ENCODE assay signal across 9 mouse cellular contexts in the genomic region with DNA sequence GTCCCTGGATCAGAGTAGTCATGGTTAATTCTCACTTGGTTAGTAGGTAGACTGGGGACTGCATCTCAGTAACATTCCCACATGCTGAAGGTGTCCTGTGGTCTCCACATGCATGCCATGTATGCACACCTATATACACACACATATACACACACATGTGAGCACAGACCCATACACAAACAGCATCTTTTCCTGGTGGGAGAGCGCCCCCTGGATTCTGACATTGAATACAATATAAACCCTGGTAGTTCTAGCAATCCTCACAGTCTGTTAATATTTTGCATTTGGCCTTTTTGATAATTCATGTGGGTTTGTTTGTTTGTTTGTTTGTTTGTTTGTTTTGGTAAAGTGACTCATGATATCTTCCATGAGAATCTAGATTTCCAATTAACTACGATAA.
DNase-seq lines count a peak whose midpoint lies in the region; ATAC-seq and TF ChIP-seq lines count a peak whose summit lies in the region.
"Had no signal": no experiment of that assay in that cellular context is flagged by ENCODE, and none has a peak within 500 bp of the region (broad histone marks: within the 10 kb centered on the region; RNA-seq: fewer than 3 reads in every experiment).

No protein-coding gene starts in this region.

- no peaks in the 10 kb centered on the region for H3K27me3 ChIP-seq in kidney, embryonic 16.5 days (ENCODE audit: insufficient read depth, low read length)
- no peaks in the 10 kb centered on the region for H3K27me3 ChIP-seq in CH12.LX (replicated peaks)
- no peaks in the 10 kb centered on the region for H3K27me3 ChIP-seq in limb, embryonic 14.5 days (ENCODE audit: control insufficient read depth, insufficient read depth, low read length)
- H3K27me3 ChIP-seq in forebrain, embryonic 16.5 days (replicated peaks; ENCODE audit: control insufficient read depth, insufficient read depth, low read length): no peaks in the 10 kb centered on the region
- H3K27me3 ChIP-seq: heart, embryonic 13.5 days had no signal

- dilution Hi-C loops in CH12.LX (cut with MboI; ENCODE audit: extremely low pct_ligation_motif_present, extremely low pct_unique_long_range_greater_than_20kb, low sequenced_read_pairs): no loop called here

- ATAC-seq in kidney, embryonic 16.5 days (ENCODE audit: low FRiP score, low TSS enrichment): no peak
- no peak for ATAC-seq in limb, embryonic 14.5 days (ENCODE audit: low FRiP score, low read depth)
- no peak for ATAC-seq in forebrain, embryonic 16.5 days

- peak; percentile 91 for TF ChIP-seq RAD21 in CH12.LX (IDR thresholded peaks at IDR 0.05; ENCODE audit: low read depth, low read length)

- H3K4me3 ChIP-seq in kidney, embryonic 16.5 days (ENCODE audit: low read length): no peak overlapping the region
- no peak overlapping the region for H3K4me3 ChIP-seq in CH12.LX (replicated peaks in 1 of 3; ENCODE audit: low read depth in 2 of 3, low read length in 2 of 3, poor library complexity in 1 of 3)
- H3K4me3 ChIP-seq in limb, embryonic 14.5 days (replicated peaks; ENCODE audit: low read length): no peak overlapping the region
- no peak overlapping the region for H3K4me3 ChIP-seq in forebrain, embryonic 16.5 days (replicated peaks; ENCODE audit: low read length)
- H3K4me3 ChIP-seq: heart, embryonic 13.5 days had no signal

- peak; percentile 47 to 81 for TF ChIP-seq CTCF in CH12.LX (conservative IDR thresholded peaks at IDR 0.05 in 1 of 2, IDR thresholded peaks at IDR 0.05 in 1 of 2; ENCODE audit: low read depth in 2 of 2, low read length in 2 of 2)

- no peaks in the 10 kb centered on the region for H3K4me1 ChIP-seq in kidney, embryonic 16.5 days (ENCODE audit: insufficient read depth, low read length)
- peaks cover 5 to 9% of the 10 kb centered on the region in 2 experiments; a peak in 3 of 4 replicates for H3K4me1 ChIP-seq in CH12.LX (ENCODE audit: control insufficient read depth in 1 of 2, insufficient read depth in 2 of 2)
- H3K4me1 ChIP-seq in limb, embryonic 14.5 days (ENCODE audit: control insufficient read depth, insufficient read depth, low read length): no peaks in the 10 kb centered on the region
- H3K4me1 ChIP-seq in forebrain, embryonic 16.5 days (replicated peaks; ENCODE audit: control insufficient read depth, insufficient read depth, low read length): peaks cover 20% of the 10 kb centered on the region
- H3K4me1 ChIP-seq: heart, embryonic 13.5 days had no signal

- TF ChIP-seq POLR2A in CH12.LX (IDR thresholded peaks at IDR 0.05; ENCODE audit: low read depth, low read length): no peak
- TF ChIP-seq POLR2A in limb, embryonic 14.5 days (IDR thresholded peaks at IDR 0.05; ENCODE audit: borderline replicate concordance, extremely low read depth, insufficient read depth, insufficient read length): no peak

- H3K27ac ChIP-seq in kidney, embryonic 16.5 days (ENCODE audit: low read length): no peak overlapping the region
- H3K27ac ChIP-seq in CH12.LX (ENCODE audit: insufficient read depth, low read depth): no peak overlapping the region
- no peak overlapping the region for H3K27ac ChIP-seq in limb, embryonic 14.5 days (replicated peaks; ENCODE audit: low read depth, low read length)
- H3K27ac ChIP-seq in forebrain, embryonic 16.5 days (ENCODE audit: low read length): no peak overlapping the region
- H3K27ac ChIP-seq: heart, embryonic 13.5 days had no signal

- H3K79me2 ChIP-seq in CH12.LX (replicated peaks; ENCODE audit: control insufficient read depth, extremely low read depth, insufficient read depth, poor library complexity, severe bottlenecking): no peaks in the 10 kb centered on the region

- H3K9ac ChIP-seq in kidney, embryonic 16.5 days (replicated peaks; ENCODE audit: low read length): no peak overlapping the region
- no peak overlapping the region for H3K9ac ChIP-seq in CH12.LX (ENCODE audit: insufficient read depth, low read depth)
- H3K9ac ChIP-seq in limb, embryonic 14.5 days (ENCODE audit: low read depth, low read length, severe bottlenecking): no peak overlapping the region
- no peak overlapping the region for H3K9ac ChIP-seq in forebrain, embryonic 16.5 days (replicated peaks; ENCODE audit: low read depth, low read length)
- H3K9ac ChIP-seq: heart, embryonic 13.5 days had no signal

- peak; percentile 48 for DNase-seq in kidney, adult 9 months
- peak; percentile 51 for DNase-seq in CH12.LX (ENCODE audit: extremely low read depth)
- DNase-seq in adrenal gland, postnatal 36 days: peak; percentile 55 to 71
- DNase-seq in limb, embryonic 14.5 days (ENCODE audit: low spot score): peak; percentile 22
- DNase-seq in thymus, postnatal 0 days (ENCODE audit: low spot score): peak; percentile 64
- DNase-seq in frontal cortex, postnatal 36 days (ENCODE audit: low spot score in 2 of 2): no peak

- no peaks in the 10 kb centered on the region for H3K36me3 ChIP-seq in kidney, embryonic 16.5 days (ENCODE audit: insufficient read depth, low read length)
- no peaks in the 10 kb centered on the region for H3K36me3 ChIP-seq in CH12.LX (replicated peaks in 1 of 2; ENCODE audit: control insufficient read depth in 1 of 2, insufficient read depth in 1 of 2, low read length in 1 of 2)
- no peaks in the 10 kb centered on the region; the same call in 1 of the 2 replicates for H3K36me3 ChIP-seq in limb, embryonic 14.5 days (ENCODE audit: control insufficient read depth, insufficient read depth, low read length)
- H3K36me3 ChIP-seq in forebrain, embryonic 16.5 days (ENCODE audit: control insufficient read depth, insufficient read depth): no peaks in the 10 kb centered on the region
- H3K36me3 ChIP-seq: heart, embryonic 13.5 days had no signal

- WGBS in kidney, embryonic 16.5 days: 80% methylated on average over 2 of the region's 2 CpGs
- WGBS in limb, embryonic 14.5 days: 76% methylated on average over 2 of the region's 2 CpGs
- WGBS in forebrain, embryonic 16.5 days: 90% methylated on average over 2 of the region's 2 CpGs

- H3K4me2 ChIP-seq in kidney, embryonic 16.5 days (replicated peaks; ENCODE audit: low read depth, low read length): no peak overlapping the region
- H3K4me2 ChIP-seq in CH12.LX (ENCODE audit: insufficient read depth, low read depth, poor library complexity, severe bottlenecking): no peak overlapping the region
- H3K4me2 ChIP-seq in limb, embryonic 14.5 days (replicated peaks; ENCODE audit: low read depth, low read length, severe bottlenecking): no peak overlapping the region
- H3K4me2 ChIP-seq in forebrain, embryonic 16.5 days (ENCODE audit: low read length): no peak overlapping the region
- H3K4me2 ChIP-seq: heart, embryonic 13.5 days had no signal

- no peak for TF ChIP-seq EP300 in CH12.LX (IDR thresholded peaks at IDR 0.05; ENCODE audit: low read length)

- in situ Hi-C loops in CH12.LX (cut with MboI; ENCODE audit: low pct_ligation_motif_present, low pct_unique_long_range_greater_than_20kb, low sequenced_read_pairs): no loop called here

- H3K9me3 ChIP-seq in kidney, embryonic 16.5 days (ENCODE audit: low read length): no peaks in the 10 kb centered on the region
- H3K9me3 ChIP-seq in CH12.LX (replicated peaks; ENCODE audit: low read length): no peaks in the 10 kb centered on the region
- H3K9me3 ChIP-seq in limb, embryonic 14.5 days (ENCODE audit: control insufficient read depth, low read length): no peaks in the 10 kb centered on the region
- H3K9me3 ChIP-seq in forebrain, embryonic 16.5 days (ENCODE audit: control insufficient read depth, low read length): no peaks in the 10 kb centered on the region
- H3K9me3 ChIP-seq: heart, embryonic 13.5 days had no signal

TF ChIP-seq in CH12.LX, 34 proteins besides CTCF, POLR2A, EP300 and RAD21:
- TF ChIP-seq MAX (IDR thresholded peaks at IDR 0.05; ENCODE audit: low read length): 0 out of 2 replicates have a peak, but pooled peaks have one; percentile 19
- TF ChIP-seq POLR2AphosphoS2 (IDR thresholded peaks at IDR 0.05; ENCODE audit: low read depth, low read length): no peak
- no peak for TF ChIP-seq ZMIZ1 (IDR thresholded peaks at IDR 0.05; ENCODE audit: low read depth, low read length)
- no peak for TF ChIP-seq E2F4 (IDR thresholded peaks at IDR 0.05; ENCODE audit: insufficient replicate concordance, low read depth, low read length)
- TF ChIP-seq ZC3H11A (IDR thresholded peaks at IDR 0.05; ENCODE audit: low read depth, low read length): peak; percentile 79
- peak; percentile 94 for TF ChIP-seq SMC3 (IDR thresholded peaks at IDR 0.05; ENCODE audit: low read depth, low read length)
- no peak for TF ChIP-seq ELF1 (IDR thresholded peaks at IDR 0.05; ENCODE audit: low read depth, low read length)

Comparison
In these comparisons a context has a peak if more than half of its experiments do, and no peak if none do; other contexts are left out.
1. DNase-seq: peak in kidney, adult 9 months (single experiment), CH12.LX (single experiment), adrenal gland, postnatal 36 days (2 of 2), limb, embryonic 14.5 days (single experiment) and thymus, postnatal 0 days (single experiment); none in frontal cortex, postnatal 36 days (0 of 2).